Mouse (Mus musculus) bone marrow macrophage, adult 2 months (primary cell): ENCODE measurements around the gene Zcchc17. TPM values are rescaled to one million over a fixed set of nuclear protein-coding genes. Genes with fewer than 3 reads are reported as not detected.

Experiments
- H3K27ac ChIP-seq: 2 replicates; pipeline ENCODE4 v1.5.1; 2012; ENCODE audit warnings: low read depth, low read length; ENCODE audit not compliant: insufficient read depth
- H3K4me1 ChIP-seq: 2 replicates; pipeline ENCODE4 v1.6.1; 2012; ENCODE audit warnings: low read length; ENCODE audit not compliant: control insufficient read depth, insufficient read depth
- H3K4me3 ChIP-seq: 2 replicates; pipeline ENCODE4 v1.5.1; 2012; ENCODE audit warnings: mild to moderate bottlenecking, low read length, moderate library complexity; ENCODE audit not compliant: insufficient read depth
- CTCF ChIP-seq: IDR thresholded peaks from 2 replicates; pipeline ENCODE4 v1.5.1; 2012; ENCODE audit warnings: low read depth, mild to moderate bottlenecking, low read length, moderate library complexity
- POLR2A ChIP-seq: IDR thresholded peaks from 2 replicates; pipeline ENCODE4 v1.6.1; 2012; ENCODE audit warnings: mild to moderate bottlenecking, low read depth, low read length, borderline replicate concordance
- polyA plus RNA-seq: library from polyadenylated mRNA; stranded (reverse); fragments of >200 nt; gene quantifications from 2 replicates; pipeline ENCODE4 v1.2.4, GENCODE M21; 2012; ENCODE audit not compliant: missing spikeins, insufficient read depth, insufficient read length

The Zcchc17 gene
- polyA plus RNA-seq, 1 experiment, result 40.5 TPM

DNA sequence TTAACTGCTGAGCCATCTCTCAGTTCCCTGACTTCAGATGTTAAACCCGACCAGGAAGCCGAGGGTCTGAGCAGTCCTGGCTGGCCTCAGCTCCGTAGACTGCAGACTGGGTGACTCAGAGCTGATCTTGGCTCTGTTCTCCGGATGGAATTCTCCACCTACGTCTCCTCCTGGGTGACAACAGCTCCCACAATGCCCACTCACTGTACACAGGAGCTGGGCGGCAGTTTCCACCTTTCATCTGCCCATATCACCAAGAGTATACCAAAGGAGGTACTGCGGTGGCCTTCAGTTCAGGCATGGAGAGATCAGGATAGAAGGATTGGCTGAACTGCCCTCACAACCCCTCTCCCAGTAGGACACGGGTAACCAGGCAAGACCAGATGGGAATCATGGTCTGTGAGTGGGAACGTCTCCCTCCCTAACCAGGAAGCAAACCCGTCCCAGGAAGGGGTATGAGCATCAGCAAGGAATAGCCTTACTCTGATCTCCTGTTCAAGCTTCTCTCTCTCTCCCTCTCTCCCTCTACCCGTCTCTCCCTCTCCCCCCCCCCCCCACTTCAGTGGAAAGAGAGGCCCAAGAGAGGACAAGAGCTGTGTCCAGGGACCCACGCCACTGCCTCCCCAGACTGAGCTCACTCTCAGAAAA, 85.9 kb downstream of the Zcchc17 start:
- Histone ChIP-seq H3K4me1 (peaks cover 14% of the 10 kb centered on the region), H3K27ac (no peak overlapping the region), H3K4me3 (no peak overlapping the region)
- TF ChIP-seq CTCF (no peak), POLR2A (no peak)

DNA sequence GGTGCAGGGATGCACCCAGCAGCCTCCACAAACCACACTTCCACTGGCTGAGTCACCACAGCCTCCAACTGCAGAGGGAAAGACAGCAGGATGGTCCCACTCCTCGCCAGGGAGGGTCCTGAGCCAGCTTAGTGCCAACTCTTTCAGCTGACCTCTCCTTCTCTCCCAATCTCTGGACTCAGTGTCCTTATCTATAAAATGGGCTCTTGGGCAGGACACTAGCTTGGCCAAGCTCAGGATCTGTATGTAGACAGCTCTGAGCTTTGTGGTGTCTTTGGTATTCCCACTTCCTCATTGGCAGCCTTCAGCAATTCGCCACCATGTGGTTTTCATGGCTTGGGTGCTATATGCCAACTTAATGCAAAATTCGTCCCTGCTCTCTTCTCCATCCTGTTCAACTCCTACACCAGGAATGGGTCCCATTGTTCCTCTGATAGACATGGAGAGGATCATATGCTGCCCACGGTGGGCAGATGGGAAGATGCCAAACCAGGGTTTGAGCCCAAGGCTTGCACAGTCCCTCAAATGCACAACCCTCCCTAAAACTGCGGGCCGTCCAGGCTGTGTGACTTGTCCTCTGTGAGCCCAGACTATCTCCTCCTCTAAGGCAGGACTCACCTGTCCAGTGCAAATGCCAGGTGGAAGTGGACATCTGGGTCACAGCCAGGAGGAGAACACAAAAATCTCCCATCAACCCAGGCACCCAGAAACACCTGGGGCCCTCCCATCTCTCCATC, 89.0 kb downstream of the Zcchc17 start:
- H3K27ac ChIP-seq, result no peak overlapping the region
- TF ChIP-seq POLR2A (no peak), CTCF (no peak)
- peaks cover 19% of the 10 kb centered on the region for H3K4me1 ChIP-seq
- no peak overlapping the region for H3K4me3 ChIP-seq

DNA sequence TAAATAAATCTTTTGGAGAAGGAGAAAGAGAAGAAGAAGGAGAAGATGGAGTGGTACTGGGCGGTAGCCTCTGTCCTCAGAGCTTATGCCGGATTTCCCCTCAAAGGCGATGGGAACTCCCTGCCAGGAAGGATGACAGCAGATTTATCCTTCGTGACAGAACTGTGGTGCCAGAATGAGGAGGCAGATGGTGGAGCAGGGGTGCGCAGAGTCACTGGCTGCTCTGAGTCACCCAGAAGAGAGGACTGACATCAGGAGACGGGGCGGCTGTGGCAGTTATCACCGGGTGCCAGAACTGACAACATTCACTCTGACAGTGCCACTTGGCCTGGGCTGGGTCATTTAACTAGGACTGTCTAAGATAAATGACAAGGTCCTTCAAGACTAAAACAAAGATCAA, 89.7 kb downstream of the Zcchc17 start:
- Histone ChIP-seq H3K4me1 (peaks cover 19% of the 10 kb centered on the region), H3K27ac (no peak overlapping the region), H3K4me3 (no peak overlapping the region)
- no peak for TF ChIP-seq POLR2A
- TF ChIP-seq CTCF, result no peak

DNA sequence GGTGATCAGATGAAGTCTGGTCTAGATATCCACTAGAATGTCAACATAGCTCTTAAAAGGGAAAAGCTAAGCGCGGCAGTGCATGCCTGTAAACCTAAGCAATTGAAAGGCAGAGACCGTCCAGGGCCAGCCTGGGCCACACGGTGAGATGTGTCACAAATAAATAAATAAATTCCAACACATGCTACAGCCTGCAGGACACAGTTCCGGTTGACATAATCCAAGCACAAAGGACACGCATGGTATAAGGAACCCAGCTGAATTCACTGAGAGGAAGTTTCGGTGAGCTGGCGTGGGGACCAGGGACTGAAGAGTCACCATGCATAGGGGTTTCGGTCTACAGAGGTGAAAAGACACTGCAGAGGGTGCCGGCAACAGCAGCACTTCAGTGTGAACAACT, 91.0 kb downstream of the Zcchc17 start:
- TF ChIP-seq CTCF (no peak), POLR2A (no peak)

DNA sequence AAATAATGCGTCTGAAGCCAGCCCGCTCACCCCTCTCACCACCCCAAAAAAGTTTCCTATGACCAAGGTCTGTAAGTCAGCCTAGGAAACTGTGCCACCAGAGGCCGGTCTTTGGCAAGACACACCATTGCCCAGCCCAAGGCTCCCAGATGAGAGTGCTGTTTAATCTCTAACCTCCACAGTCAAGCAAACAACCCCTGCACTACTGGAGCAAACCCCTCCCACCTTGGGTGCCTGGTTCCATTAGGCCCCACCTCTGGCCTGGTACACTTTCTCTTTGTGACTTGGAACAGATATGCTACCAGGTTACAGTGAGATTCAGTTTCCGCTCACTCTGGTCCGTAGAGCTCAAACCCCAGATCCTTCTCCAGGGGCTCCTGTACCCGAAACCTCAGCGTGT, 92.7 kb downstream of the Zcchc17 start:
- H3K4me1 ChIP-seq, result peaks cover 16% of the 10 kb centered on the region
- no peak overlapping the region for H3K27ac ChIP-seq
- TF ChIP-seq POLR2A (no peak), CTCF (no peak)
- H3K4me3 ChIP-seq, result no peak overlapping the region

More for the DNA sequence above, 91.0 kb downstream of the Zcchc17 start:
- no peak overlapping the region for H3K27ac ChIP-seq
- no peak overlapping the region for H3K4me3 ChIP-seq
- peaks cover 17% of the 10 kb centered on the region for H3K4me1 ChIP-seq

DNA sequence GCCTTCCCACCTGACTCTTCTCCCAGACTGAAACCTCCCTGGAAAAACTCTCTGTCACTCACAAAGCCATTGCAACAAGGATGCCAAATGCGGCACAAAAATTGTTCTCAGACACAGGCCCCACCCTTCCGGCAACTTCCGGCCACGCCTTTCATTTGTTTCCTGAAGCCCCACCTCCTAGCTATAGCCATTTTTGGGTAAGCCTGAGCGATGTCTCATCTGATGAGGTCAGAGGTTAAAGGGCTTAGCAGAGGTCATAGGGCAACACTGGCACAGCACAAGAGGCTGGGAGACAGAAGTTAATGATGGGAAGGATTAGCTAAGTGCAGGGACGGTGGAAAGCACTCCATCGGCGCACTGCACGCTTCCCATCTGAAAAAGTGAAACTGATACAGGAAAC, 93.1 kb downstream of the Zcchc17 start:
- Histone ChIP-seq H3K27ac (no peak overlapping the region), H3K4me3 (no peak overlapping the region), H3K4me1 (peaks cover 16% of the 10 kb centered on the region)
- TF ChIP-seq POLR2A, result no peak

Other genes with a start within 250 kb of the Zcchc17 start
- not detected in 2 replicates for gene Hcrtr1, start 220.6 kb downstream of the Zcchc17 start, polyA plus RNA-seq
- 0.58 and 0.92 TPM in 2 replicates for gene Tinagl1, start 184.8 kb downstream of the Zcchc17 start, polyA plus RNA-seq
- not detected in 2 replicates for gene Gm853, start 137.5 kb downstream of the Zcchc17 start, polyA plus RNA-seq
- 1.0 and 1.3 TPM in 2 replicates for gene Serinc2, start 80.7 kb downstream of the Zcchc17 start, polyA plus RNA-seq
- 3.0 and 3.9 TPM in 2 replicates for gene Fabp3, start 51.3 kb downstream of the Zcchc17 start, polyA plus RNA-seq
- not detected in 2 replicates for gene Gm10570, start 51.3 kb downstream of the Zcchc17 start, polyA plus RNA-seq
- 24.3 and 26.6 TPM in 2 replicates for gene Snrnp40, start 189 bp upstream of the Zcchc17 start, polyA plus RNA-seq
- 0.54 TPM in 1 of 2 replicates, not detected in the other for gene Nkain1, start 214.2 kb upstream of the Zcchc17 start, polyA plus RNA-seq